Mouse (Mus musculus) embryo, embryonic 11 days (tissue): Measurements from ENCODE around the gene Enpep.

Source experiments
- DNase-seq: peaks from one replicate; pipeline ENCODE4 v3.0.0-alpha.2; 2015

Gene Enpep

DNA sequence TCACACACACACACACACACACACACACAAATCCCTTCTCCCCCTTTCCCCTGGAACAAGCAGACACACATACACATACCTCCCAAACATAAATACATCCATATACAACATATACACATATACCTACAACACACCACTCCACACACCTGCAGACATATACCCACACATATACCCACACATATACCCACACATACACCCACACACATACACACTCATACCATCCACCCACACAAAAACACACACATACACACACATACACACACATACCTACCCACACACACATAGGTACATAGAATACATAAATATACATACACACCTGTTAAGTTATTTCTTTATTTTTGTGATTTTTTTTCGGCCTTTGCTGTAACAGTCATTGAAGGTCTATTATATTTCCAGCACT, 94.5 kb downstream of the Enpep start:
- no peak for DNase-seq

DNA sequence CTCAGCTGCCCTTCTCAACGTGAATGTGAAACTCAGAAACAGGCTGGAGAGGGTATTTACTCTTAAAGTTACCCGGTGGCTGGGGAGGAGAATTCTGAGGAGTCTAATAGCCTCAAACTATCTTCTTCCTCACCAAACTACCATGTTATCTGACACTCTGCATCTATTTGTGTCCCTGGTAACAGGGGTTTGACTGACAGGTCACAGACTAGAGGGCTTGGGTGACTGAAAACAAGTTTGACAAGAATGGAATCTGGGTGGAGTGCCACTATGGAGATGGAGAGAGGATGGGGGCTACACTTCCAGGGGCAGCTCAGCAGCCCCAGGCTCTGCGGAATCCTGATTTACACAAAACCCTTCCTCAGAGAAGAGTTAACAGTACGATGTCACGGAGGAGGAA, 105.2 kb downstream of the Enpep start:
- peak; percentile 17 for DNase-seq

DNA sequence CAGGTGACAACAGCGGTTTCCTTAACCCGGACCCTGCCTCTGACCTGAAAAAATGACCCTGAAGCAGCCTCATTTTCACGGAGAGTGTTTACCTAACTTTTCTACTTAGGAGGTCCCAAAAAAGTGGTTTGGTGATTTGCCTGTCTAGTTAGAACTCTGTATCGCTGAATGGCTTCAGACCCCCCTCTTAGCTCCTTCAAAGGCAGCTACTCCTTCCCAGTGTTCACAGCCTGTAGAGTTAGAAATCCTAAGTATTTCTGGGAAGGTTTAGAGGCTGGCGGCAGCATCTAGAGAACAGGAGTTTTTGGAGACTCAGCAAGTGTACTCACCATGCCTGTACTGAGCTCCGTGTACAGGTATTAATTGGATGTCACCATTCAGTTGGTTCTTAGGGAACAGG, 105.8 kb downstream of the Enpep start:
- DNase-seq = peak; percentile 26

DNA sequence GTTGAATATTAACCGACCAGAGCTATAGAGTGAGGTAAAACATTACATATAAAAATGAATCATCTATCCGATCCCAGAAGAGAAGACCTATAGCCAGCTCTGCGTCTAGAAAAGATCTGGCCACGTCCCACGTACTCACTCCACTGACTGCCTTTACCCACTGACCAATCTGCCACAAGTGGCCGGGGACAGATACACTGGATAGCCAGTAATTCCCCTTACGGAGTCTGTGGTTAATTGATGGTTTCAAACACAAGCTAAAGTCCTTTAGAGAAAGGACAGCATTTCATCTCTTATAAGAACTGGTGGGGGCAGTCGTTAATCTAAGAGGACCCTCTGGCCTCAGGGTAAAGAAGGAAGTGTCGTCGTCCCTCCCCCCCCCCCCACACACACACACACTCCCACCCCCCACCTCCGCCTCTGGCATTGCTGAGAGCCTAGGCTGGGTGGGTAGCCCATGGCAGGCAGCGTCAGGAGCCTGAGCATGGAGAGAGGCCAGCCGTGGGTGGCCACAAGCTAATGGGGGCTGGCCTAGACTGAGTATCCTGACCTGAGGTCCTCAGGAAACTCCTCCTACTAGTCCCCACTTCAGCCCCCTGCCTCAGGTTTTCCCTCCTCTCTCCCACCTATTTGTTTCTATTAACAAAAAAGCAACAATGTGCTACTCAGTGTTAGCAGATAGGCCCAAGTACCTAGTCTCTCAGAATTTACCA, 106.8 kb downstream of the Enpep start:
- peak; percentile 20 for DNase-seq

DNA sequence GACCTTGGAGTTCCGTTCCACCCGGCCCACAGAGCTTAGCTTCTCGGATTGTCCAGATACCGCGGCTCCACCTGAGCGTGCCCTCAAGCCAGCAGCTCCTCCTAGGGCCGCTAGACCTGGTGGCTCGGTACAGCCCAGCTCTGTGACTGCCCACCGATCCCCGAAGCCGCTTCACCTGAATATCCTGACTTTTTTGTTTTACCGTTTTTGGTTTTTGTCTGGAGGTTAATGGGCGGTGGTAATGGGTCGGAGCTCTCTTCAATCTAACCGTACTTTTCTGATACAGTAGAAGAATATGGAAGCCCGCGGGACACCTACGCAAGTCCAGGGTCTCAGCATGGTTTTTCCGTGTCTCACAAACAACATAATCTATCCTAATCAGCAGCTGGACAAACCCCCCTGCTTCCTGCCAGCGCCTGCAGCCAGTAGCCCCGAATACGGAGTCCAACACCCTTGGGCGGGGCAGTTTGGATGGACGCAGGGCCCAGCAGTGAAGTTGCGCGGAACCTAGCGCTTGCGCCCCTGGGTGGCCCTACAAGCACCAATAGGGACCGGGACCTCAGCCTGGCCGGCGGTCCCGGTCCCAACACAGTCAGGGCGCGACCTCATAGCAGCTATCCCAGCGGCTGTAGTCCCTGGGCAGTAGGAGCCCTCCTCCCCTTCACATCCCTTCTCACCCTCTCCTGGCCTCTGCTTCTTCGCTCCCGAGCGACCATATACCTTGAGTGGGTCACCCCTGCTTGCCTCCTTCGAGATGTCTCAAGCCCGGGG, 107.5 kb downstream of the Enpep start:
- DNase-seq = peak; percentile 26

DNA sequence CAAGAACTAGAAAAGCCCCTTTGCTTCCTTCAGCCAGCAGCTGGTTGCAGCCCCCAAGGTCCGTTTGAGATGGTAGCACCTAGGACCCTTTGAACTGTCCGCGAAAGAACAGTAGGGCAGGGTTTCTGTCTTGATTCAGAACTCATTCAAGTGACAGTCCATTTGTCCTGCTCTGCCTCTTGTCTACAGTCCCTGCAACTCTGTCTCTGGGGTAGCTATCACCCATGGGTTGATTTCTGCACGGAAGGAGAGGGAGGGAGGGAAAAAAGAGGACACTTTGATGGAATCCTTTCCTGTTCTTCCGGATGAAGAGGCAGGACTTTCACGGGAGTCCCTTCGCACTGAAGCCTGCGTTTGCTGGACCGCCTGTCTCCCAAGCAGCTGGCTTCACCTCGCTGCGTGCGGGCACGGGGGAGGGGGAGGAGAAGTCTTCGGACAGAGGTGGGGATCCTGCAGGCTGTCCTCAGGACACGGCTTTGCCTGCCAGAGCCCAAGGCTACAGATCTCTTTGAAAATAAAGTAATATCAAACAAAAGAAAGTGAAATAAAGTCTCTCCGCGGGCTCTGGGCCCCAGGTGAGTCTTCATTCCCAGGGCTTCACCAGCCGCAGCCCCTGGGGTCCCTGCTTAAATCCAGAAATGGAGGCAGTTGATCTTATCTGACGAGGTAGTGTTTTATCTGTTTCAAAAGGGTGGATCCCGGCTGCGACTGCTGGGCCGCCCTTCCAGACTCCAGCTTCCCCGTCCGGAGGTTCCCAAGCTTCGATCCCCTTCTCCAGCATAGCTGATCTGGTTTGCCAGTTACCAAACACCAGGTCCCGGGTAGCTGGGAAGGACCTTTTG, 108.3 kb downstream of the Enpep start:
- DNase-seq = peak; percentile 55

DNA sequence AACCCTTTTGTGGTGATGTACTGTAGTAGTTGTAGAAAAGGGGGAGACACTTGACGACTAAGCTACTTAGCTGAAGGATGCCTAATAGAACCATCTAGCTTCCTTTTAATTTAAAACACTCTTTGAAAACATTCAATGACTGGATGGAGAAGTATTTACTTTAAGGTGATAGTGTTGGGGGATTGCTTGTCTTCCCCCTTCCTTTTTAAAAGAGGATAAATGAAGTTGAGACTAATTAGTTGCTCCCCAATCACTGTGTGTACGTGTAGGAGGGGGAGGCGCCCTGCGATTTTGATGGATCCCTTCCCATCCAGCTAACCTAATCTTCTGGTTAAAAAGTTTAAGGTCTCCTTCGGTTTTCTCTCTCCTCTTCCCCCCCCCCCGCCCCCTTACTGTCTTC, 109.1 kb downstream of the Enpep start:
- DNase-seq = peak; percentile 22

DNA sequence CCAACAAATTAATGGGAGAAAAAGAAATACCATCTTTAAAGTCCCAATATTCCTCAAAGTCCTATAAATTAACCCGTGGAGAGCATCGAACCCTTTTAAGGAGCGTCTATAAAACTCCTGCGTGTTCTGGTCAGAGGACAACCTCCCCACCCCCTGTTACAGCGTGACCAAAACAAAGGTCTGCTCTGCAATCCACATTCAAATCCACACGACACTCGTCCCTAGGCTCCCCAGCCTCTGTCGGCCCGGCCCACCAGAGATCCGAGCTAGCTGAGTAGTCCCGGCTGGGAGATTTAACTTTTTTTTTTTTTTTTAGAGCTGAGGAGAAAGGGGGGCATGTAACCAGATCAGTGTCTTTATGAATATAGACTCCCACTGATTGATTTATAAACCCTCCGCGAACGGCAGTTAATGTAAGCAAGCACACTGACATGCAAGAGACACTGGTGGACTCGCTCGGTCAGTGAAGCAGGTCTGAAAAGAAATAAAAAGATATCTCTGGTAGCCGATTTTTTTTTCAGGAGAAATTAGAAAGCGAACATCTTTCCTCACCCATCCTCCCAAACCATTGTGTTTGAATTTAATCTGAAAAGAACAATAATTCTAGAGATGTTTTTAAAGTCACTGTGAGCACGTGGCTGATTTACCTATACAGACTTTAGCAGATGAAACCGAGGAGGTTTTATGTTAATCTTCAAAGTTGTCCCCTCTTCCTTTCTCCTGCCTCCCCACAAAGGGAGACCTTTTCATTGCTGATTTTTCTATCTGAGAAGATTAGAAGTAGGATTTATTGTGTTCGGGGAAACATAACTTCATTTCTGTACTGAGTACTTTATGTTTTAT, 109.9 kb downstream of the Enpep start:
- DNase-seq = peak; percentile 47

DNA sequence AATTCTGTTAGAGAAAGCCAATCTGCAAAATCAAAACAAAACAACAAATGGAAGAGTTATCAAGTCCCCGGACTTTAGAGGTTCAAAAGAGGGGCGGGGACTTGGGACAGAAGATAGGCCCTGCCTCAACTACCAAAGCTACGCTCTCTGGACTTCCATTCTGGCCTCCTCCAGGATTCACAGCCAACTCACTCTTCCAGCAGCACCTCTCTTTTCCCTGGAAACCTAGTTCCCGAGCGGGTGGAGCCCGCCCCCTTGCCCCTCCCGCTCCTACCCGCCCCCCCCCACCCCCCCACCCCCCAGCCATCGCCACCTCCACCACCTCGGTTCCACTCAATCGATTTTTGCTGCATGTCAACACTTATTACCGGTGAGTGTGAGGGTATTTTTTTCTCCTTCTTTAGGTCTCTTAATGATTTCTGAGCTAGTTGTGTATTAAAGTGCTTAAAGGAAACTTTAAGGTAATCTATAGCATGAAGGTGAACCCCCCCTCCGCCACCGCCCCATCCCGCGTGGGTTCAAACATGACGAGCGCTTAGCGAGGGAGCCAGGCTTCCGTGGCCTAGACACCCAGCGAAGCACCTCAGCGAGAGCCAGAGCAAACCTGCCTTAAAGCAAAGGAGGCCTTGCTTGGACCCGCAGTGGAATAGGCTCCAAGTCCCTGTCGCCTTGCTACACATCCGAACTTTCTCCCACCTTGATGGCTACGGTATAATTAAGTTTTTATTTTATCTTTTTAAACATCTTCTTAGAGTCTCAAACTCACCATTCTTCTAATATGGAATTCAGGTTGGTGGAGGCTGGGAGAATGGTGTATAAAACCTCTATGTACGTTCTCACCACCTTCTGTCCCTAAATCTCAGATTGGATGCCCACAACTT, 110.9 kb downstream of the Enpep start:
- peak; percentile 34 for DNase-seq

DNA sequence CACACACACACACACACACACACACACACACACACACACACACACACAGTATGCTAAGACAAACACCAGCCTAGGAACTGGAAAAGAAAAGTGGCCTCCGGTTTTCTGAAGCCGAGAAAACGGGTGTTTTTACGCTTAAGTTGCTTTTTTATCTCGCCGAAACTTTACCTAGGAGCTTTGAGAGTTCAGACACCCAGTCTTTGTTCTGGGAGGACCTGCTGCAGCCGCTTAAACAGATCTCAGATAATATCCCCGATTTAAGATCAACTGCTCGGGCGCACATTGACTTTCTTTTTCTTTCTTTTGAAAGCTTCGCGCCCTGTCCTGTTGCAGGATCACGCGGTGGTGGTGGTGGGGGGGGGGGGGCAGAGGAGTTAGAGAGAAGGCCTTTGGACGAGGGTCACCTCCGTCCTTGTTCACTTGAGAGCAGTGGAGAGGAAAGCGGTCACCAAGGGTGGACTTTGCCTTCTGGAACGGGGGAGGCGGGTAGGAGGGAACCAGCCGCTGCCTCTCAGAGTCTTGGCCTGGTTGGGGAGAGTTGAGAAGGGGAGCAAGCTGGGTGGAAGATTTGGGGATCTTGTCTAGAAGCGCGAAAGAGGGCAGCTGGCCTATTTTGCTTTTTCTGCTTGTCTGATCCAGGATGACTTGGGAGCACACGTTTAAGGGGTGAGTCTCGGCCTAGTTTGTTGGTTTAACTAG, 111.7 kb downstream of the Enpep start:
- DNase-seq = peak; percentile 33

DNA sequence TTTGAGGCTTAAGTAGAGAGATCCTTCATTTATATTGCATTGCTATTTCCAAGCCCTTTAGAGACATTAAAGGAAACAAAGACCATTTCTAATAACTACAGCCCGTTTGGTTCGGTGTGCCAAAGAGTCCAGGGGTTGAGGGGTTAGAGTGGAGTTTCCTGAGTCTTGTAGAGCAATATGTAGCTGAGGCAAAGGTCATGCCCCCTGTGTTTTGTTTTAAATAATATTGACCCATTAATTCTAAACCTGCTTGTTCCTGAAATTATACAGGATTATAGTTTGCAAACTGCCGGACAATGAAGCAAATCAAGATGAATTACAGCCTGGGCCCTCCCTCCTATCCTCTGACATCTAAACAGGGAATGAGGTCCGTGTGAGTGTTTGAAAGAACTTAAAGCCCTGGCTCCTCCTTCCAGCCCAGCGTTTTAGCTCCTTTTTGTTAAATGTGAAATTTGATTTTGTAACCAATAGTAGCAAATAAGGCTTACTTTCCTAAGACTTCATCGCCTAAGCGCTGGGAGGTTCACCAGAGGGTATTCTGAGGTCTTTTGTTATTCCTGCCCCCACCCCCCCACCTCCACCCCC, 112.3 kb downstream of the Enpep start:
- peak; percentile 51 for DNase-seq
